Mouse (Mus musculus): ENCODE measurements around the gene Tsga10ip. TPM values are rescaled to one million over a fixed set of nuclear protein-coding genes. Genes with fewer than 3 reads are reported as not detected.

Tsga10ip gene
- total and polyA plus RNA-seq, 3 experiments: 0.87 to 0.89 TPM; not detected in 1

DNA sequence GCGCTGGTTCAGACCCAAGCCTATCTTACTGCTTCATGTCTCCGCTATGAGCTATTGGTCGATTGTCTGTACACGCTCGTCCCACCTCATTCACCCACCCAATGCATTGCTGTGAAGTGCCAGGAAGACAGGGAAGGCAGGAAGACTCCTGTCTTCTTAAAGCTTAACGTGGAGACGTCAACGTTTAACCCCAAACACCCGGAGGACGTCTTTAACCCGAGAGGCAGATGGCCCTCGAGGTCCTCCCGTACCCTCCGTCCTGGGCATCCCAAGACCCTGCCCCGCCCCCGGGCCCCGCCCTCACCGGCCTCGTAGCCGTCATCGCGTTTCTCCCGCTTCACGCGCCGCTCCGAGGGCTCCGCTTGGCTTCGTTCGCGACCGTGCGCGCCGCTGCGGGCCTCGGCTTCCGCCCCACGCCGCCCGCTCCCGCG, 14.3 kb downstream of the Tsga10ip start:
- no peak for DNase-seq (ENCODE audit: extremely low read depth)
- Histone ChIP-seq H3K27ac (ENCODE audit: insufficient read depth, low read depth) (peak overlapping the region; percentile 66), H3K4me3 (replicated peaks in 1 of 3; ENCODE audit: low read depth in 2 of 3, low read length in 2 of 3, poor library complexity in 1 of 3) (peak overlapping the region; percentile 91 to 94 (median 92)), H3K4me1 (ENCODE audit: control insufficient read depth in 1 of 2, insufficient read depth in 2 of 2) (peaks cover 5 to 39% of the 10 kb centered on the region in 2 experiments), H3K79me2 (replicated peaks; ENCODE audit: control insufficient read depth, extremely low read depth, insufficient read depth, poor library complexity, severe bottlenecking) (peaks cover 28% of the 10 kb centered on the region), H3K36me3 (replicated peaks in 1 of 2; ENCODE audit: control insufficient read depth in 1 of 2, insufficient read depth in 1 of 2, low read length in 1 of 2) (peaks cover 27 to 47% of the 10 kb centered on the region in 2 experiments), H3K27me3 (replicated peaks) (no peaks in the 10 kb centered on the region), H3K9ac (ENCODE audit: insufficient read depth, low read depth) (peak overlapping the region; percentile 86), H3K9me3 (replicated peaks; ENCODE audit: low read length) (no peaks in the 10 kb centered on the region), H3K4me2 (ENCODE audit: insufficient read depth, low read depth, poor library complexity, severe bottlenecking) (peak overlapping the region; percentile 57)
- TF ChIP-seq HCFC1 (IDR thresholded peaks at IDR 0.05; ENCODE audit: low read depth, low read length): no peak
- TF ChIP-seq TBP (conservative IDR thresholded peaks at IDR 0.05; ENCODE audit: low read depth, low read length): no peak
- no peak for TF ChIP-seq CHD2 (IDR thresholded peaks at IDR 0.05; ENCODE audit: low read length)
- no peak for TF ChIP-seq KAT2A (IDR thresholded peaks at IDR 0.05; ENCODE audit: insufficient replicate concordance, low read length)
- no peak for TF ChIP-seq TCF12 (IDR thresholded peaks at IDR 0.05; ENCODE audit: low read depth, low read length)
- no peak for TF ChIP-seq MAX (IDR thresholded peaks at IDR 0.05; ENCODE audit: low read length)
- no peak for TF ChIP-seq SIN3A (IDR thresholded peaks at IDR 0.05; ENCODE audit: low read length)
- no peak for TF ChIP-seq EP300 (IDR thresholded peaks at IDR 0.05; ENCODE audit: low read length)
- no peak for TF ChIP-seq CTCF (conservative IDR thresholded peaks at IDR 0.05 in 1 of 2, IDR thresholded peaks at IDR 0.05 in 1 of 2; ENCODE audit: low read depth in 2 of 2, low read length in 2 of 2)
- TF ChIP-seq ELF1 (IDR thresholded peaks at IDR 0.05; ENCODE audit: low read depth, low read length): no peak
- no peak for TF ChIP-seq E2F4 (IDR thresholded peaks at IDR 0.05; ENCODE audit: insufficient replicate concordance, low read depth, low read length)
- no peak for TF ChIP-seq NRF1 (IDR thresholded peaks at IDR 0.05; ENCODE audit: low read depth, low read length)
- TF ChIP-seq ZMIZ1 (IDR thresholded peaks at IDR 0.05; ENCODE audit: low read depth, low read length): no peak
- TF ChIP-seq ZKSCAN1 (IDR thresholded peaks at IDR 0.05; ENCODE audit: borderline replicate concordance, low read depth, low read length): no peak
- no peak for TF ChIP-seq POLR2AphosphoS2 (IDR thresholded peaks at IDR 0.05; ENCODE audit: low read depth, low read length)
- in situ Hi-C loops (cut with MboI; ENCODE audit: low pct_ligation_motif_present, low pct_unique_long_range_greater_than_20kb, low sequenced_read_pairs) (no loop called here), dilution Hi-C loops (cut with MboI; ENCODE audit: extremely low pct_ligation_motif_present, extremely low pct_unique_long_range_greater_than_20kb, low sequenced_read_pairs) (no loop called here)

DNA sequence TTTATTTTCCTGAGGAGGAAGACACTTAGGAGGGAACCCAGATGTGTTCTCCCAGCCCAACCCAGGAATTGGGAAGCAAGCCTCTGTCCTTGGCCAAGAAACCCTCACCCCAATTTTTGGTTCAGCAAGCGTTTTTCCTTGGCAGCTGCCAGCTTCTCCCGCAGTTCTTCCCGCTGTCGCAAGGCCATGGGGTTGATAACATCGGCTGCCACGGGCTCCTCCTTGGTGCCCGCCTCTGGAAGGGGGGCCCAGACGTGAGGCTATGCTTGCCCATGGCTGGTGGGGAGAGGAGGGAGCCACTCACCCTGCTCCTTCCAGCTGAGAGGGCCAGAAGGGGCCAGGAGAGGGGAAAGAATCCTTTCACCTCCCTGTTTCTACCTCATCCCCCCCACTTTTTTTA, 17.6 kb downstream of the Tsga10ip start:
- Histone ChIP-seq H3K9ac (ENCODE audit: insufficient read depth, low read depth) (no peak overlapping the region), H3K27me3 (replicated peaks) (no peaks in the 10 kb centered on the region), H3K9me3 (replicated peaks; ENCODE audit: low read length) (no peaks in the 10 kb centered on the region), H3K4me1 (ENCODE audit: control insufficient read depth in 1 of 2, insufficient read depth in 2 of 2) (peaks cover 2 to 21% of the 10 kb centered on the region in 2 experiments; a peak in 2 of 4 replicates), H3K79me2 (replicated peaks; ENCODE audit: control insufficient read depth, extremely low read depth, insufficient read depth, poor library complexity, severe bottlenecking) (peaks cover 28% of the 10 kb centered on the region), H3K36me3 (replicated peaks in 1 of 2; ENCODE audit: control insufficient read depth in 1 of 2, insufficient read depth in 1 of 2, low read length in 1 of 2) (peaks cover 60 to 74% of the 10 kb centered on the region in 2 experiments), H3K4me2 (ENCODE audit: insufficient read depth, low read depth, poor library complexity, severe bottlenecking) (no peak overlapping the region), H3K4me3 (replicated peaks in 1 of 3; ENCODE audit: low read depth in 2 of 3, low read length in 2 of 3, poor library complexity in 1 of 3) (no peak overlapping the region), H3K27ac (ENCODE audit: insufficient read depth, low read depth) (no peak overlapping the region)
- no peak for DNase-seq (ENCODE audit: extremely low read depth)
- TF ChIP-seq RCOR1 (conservative IDR thresholded peaks at IDR 0.05; ENCODE audit: low read depth, low read length) (no peak), E2F4 (IDR thresholded peaks at IDR 0.05; ENCODE audit: insufficient replicate concordance, low read depth, low read length) (no peak), SMC3 (IDR thresholded peaks at IDR 0.05; ENCODE audit: low read depth, low read length) (no peak), JUN (IDR thresholded peaks at IDR 0.05; ENCODE audit: insufficient read depth, low read depth, low read length) (no peak), ZNF384 (IDR thresholded peaks at IDR 0.05; ENCODE audit: low read depth, low read length) (no peak), PAX5 (IDR thresholded peaks at IDR 0.05; ENCODE audit: low read length) (no peak), MXI1 (IDR thresholded peaks at IDR 0.05; ENCODE audit: low read depth, low read length) (no peak), EP300 (IDR thresholded peaks at IDR 0.05; ENCODE audit: low read length) (no peak), ZKSCAN1 (IDR thresholded peaks at IDR 0.05; ENCODE audit: borderline replicate concordance, low read depth, low read length) (no peak), ELF1 (IDR thresholded peaks at IDR 0.05; ENCODE audit: low read depth, low read length) (no peak), ZC3H11A (IDR thresholded peaks at IDR 0.05; ENCODE audit: low read depth, low read length) (no peak), NRF1 (IDR thresholded peaks at IDR 0.05; ENCODE audit: low read depth, low read length) (no peak), POLR2AphosphoS2 (IDR thresholded peaks at IDR 0.05; ENCODE audit: low read depth, low read length) (no peak), GABPA (IDR thresholded peaks at IDR 0.05; ENCODE audit: insufficient replicate concordance, low read depth, low read length) (no peak), ZMIZ1 (IDR thresholded peaks at IDR 0.05; ENCODE audit: low read depth, low read length) (no peak), USF1 (IDR thresholded peaks at IDR 0.05; ENCODE audit: low read depth, low read length) (no peak), TCF12 (IDR thresholded peaks at IDR 0.05; ENCODE audit: low read depth, low read length) (no peak), BHLHE40 (IDR thresholded peaks at IDR 0.05; ENCODE audit: low read depth, low read length) (no peak), JUND (conservative IDR thresholded peaks at IDR 0.05; ENCODE audit: low read depth, low read length) (no peak)
- dilution Hi-C loops (cut with MboI; ENCODE audit: extremely low pct_ligation_motif_present, extremely low pct_unique_long_range_greater_than_20kb, low sequenced_read_pairs) (no loop called here), in situ Hi-C loops (cut with MboI; ENCODE audit: low pct_ligation_motif_present, low pct_unique_long_range_greater_than_20kb, low sequenced_read_pairs) (no loop called here)

Data from CH12.LX (cell line).